Mouse (Mus musculus) thymus, postnatal 14 days (tissue): ENCODE results near the gene Hhipl1.
A peak's percentile ranks its signal among the peaks of the same experiment; 100 is the strongest.

Experiments used
- DNase-seq: peaks from one replicate; pipeline ENCODE4 v3.0.0; 2021

Gene Hhipl1

GRCm38 (mm10) chr12:108278221-108278918, 27.7 kb upstream of the Hhipl1 start:
- no peak for DNase-seq

- DNase-seq = no peak
Observed at GRCm38 (mm10) chr12:108284455-108285224, 21.4 kb upstream of the Hhipl1 start.

- DNase-seq = no peak
Observed at GRCm38 (mm10) chr12:108285225-108286011, 20.7 kb upstream of the Hhipl1 start.

- DNase-seq = no peak
Observed at GRCm38 (mm10) chr12:108286381-108286780, 19.7 kb upstream of the Hhipl1 start.

GRCm38 (mm10) chr12:108287011-108287410, 19.1 kb upstream of the Hhipl1 start:
- no peak for DNase-seq

GRCm38 (mm10) chr12:108288127-108288880, 17.8 kb upstream of the Hhipl1 start:
- DNase-seq = no peak

GRCm38 (mm10) chr12:108292419-108292818, 13.7 kb upstream of the Hhipl1 start:
- peak; percentile 29 for DNase-seq

GRCm38 (mm10) chr12:108292957-108293356, 13.1 kb upstream of the Hhipl1 start:
- peak; percentile 86 for DNase-seq

- DNase-seq = no peak
Observed at GRCm38 (mm10) chr12:108294620-108295019, 11.4 kb upstream of the Hhipl1 start.

GRCm38 (mm10) chr12:108297033-108297432, 9.0 kb upstream of the Hhipl1 start:
- peak; percentile 25 for DNase-seq

- DNase-seq = no peak
Observed at GRCm38 (mm10) chr12:108301006-108301405, 5.1 kb upstream of the Hhipl1 start.

GRCm38 (mm10) chr12:108303778-108304365, 2.2 kb upstream of the Hhipl1 start:
- no peak for DNase-seq

- DNase-seq = no peak
Observed at GRCm38 (mm10) chr12:108305172-108305571, 898 bp upstream of the Hhipl1 start.

- peak; percentile 68 for DNase-seq
Observed at GRCm38 (mm10) chr12:108307553-108307952, 1.5 kb downstream of the Hhipl1 start.

GRCm38 (mm10) chr12:108308363-108308856, 2.3 kb downstream of the Hhipl1 start:
- DNase-seq = no peak

- DNase-seq = no peak
Observed at GRCm38 (mm10) chr12:108309116-108309794, 3.2 kb downstream of the Hhipl1 start.

- no peak for DNase-seq
Observed at GRCm38 (mm10) chr12:108310041-108310440, 4.0 kb downstream of the Hhipl1 start.

GRCm38 (mm10) chr12:108310456-108311027, 4.5 kb downstream of the Hhipl1 start:
- DNase-seq = no peak

- no peak for DNase-seq
Observed at GRCm38 (mm10) chr12:108311741-108312290, 5.7 kb downstream of the Hhipl1 start.

- no peak for DNase-seq
Observed at GRCm38 (mm10) chr12:108312432-108312851, 6.4 kb downstream of the Hhipl1 start.
